Mouse (Mus musculus): ENCODE data around the gene Lipt1. TPM values are rescaled to one million over a fixed set of nuclear protein-coding genes. Genes with fewer than 3 reads are reported as not detected.

Gene Lipt1
- polyA plus RNA-seq (2017; shearing (Covaris generic)), result 7.1 TPM

DNA sequence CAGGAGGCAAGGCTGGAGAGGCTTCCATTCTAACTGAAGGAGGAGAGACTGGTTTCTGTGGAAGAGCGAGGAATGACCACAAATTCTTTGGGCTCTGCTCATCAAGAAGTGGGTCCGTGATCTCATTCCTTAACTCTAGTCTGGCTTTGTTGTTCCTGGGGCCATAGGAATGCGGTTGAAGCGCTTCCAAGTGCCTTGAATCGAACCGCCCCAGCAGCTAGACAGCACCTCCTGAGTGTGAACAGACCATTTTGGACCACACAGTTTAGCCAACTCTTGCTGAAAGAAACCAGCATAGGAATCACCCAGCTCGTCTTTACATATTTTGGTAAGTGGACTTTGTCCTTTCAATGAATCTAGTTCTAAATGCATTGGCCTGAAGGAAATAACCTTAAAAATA lies at the start of gene Lipt1:
TSS of gene Lipt1 (plus strand) at position 35 of the 400 bp plus-strand sequence.

GRCm38 (mm10) chr1:37866286-37866685 lies 5.3 kb upstream of the Lipt1 start, which contains the start of gene Tsga10:
Gene Tsga10 (minus strand): TSS chr1:37866429.

DNA sequence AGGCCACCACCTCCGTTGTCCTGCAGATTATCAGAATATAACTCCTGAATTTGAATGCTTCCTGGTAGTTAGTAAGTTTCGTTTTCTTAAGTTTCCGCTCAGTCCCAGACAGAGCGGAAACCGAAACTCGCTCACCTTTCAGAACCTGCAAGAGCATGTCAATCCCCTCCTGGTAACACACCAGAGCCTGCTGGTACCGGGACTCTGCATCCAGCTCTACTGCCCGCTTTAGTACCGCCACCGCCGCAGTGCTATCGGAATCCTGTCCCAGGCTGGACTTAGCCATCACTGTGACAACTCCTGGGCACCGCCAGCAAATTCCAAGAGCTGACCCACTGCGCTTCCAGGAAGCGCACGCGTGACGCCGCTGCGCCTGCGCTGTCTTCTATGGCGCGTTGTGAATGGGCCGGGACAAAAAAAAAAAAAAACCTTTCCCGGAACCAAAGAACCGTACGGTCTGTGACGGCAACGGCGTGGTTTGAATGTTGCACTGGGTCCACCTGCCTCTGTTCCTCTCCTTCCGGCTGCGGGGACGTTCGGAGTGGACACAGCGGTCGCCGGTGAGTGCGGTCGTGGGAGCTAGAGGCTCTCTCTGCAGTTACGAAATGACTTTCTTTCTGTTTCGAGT lies 18.6 kb downstream of the Lipt1 start, which contains the start of the genes Mitd1 and Mrpl30:
TSS of gene Mitd1 (minus strand) at position 387 of the 628 bp plus-strand sequence.
TSS of gene Mrpl30 (plus strand) at position 453 of the 628 bp plus-strand sequence.

GRCm38 (mm10) chr1:37916393-37916792 lies 44.9 kb downstream of the Lipt1 start, which contains the start of gene Lyg2:
Gene Lyg2 (minus strand): TSS chr1:37916493.

Other genes starting within 250 kb of the Lipt1 start
- 0.54 TPM for gene 2010300C02Rik, start 151.7 kb upstream of the Lipt1 start, polyA plus RNA-seq (2017; shearing (Covaris generic))
- 2.4 TPM for gene Tsga10, start 5.3 kb upstream of the Lipt1 start, polyA plus RNA-seq (2017; shearing (Covaris generic))
- 95.6 TPM for gene Mitd1, start 18.7 kb downstream of the Lipt1 start, polyA plus RNA-seq (2017; shearing (Covaris generic))
- gene Mrpl30, start 18.7 kb downstream of the Lipt1 start, polyA plus RNA-seq (2017; shearing (Covaris generic)), result 195 TPM
- not detected for gene Lyg2, start 44.8 kb downstream of the Lipt1 start, polyA plus RNA-seq (2017; shearing (Covaris generic))
- not detected for gene Lyg1, start 86.0 kb downstream of the Lipt1 start, polyA plus RNA-seq (2017; shearing (Covaris generic))
- gene Txndc9, start 126.2 kb downstream of the Lipt1 start, polyA plus RNA-seq (2017; shearing (Covaris generic)), result 123 TPM
- 21.4 TPM for gene Eif5b, start 126.3 kb downstream of the Lipt1 start, polyA plus RNA-seq (2017; shearing (Covaris generic))

Measured in activated CD4-positive, CD25-positive, alpha-beta regulatory T cell, adult 9 weeks (primary cell).